Mouse (Mus musculus) bone marrow macrophage, adult 2 months (primary cell): ENCODE results near the gene Micall1.

Source experiments
- CTCF ChIP-seq: IDR thresholded peaks from 2 replicates; pipeline ENCODE4 v1.5.1; 2012; ENCODE audit warnings: low read depth, mild to moderate bottlenecking, low read length, moderate library complexity
- POLR2A ChIP-seq: IDR thresholded peaks from 2 replicates; pipeline ENCODE4 v1.6.1; 2012; ENCODE audit warnings: mild to moderate bottlenecking, low read depth, low read length, borderline replicate concordance

DNA sequence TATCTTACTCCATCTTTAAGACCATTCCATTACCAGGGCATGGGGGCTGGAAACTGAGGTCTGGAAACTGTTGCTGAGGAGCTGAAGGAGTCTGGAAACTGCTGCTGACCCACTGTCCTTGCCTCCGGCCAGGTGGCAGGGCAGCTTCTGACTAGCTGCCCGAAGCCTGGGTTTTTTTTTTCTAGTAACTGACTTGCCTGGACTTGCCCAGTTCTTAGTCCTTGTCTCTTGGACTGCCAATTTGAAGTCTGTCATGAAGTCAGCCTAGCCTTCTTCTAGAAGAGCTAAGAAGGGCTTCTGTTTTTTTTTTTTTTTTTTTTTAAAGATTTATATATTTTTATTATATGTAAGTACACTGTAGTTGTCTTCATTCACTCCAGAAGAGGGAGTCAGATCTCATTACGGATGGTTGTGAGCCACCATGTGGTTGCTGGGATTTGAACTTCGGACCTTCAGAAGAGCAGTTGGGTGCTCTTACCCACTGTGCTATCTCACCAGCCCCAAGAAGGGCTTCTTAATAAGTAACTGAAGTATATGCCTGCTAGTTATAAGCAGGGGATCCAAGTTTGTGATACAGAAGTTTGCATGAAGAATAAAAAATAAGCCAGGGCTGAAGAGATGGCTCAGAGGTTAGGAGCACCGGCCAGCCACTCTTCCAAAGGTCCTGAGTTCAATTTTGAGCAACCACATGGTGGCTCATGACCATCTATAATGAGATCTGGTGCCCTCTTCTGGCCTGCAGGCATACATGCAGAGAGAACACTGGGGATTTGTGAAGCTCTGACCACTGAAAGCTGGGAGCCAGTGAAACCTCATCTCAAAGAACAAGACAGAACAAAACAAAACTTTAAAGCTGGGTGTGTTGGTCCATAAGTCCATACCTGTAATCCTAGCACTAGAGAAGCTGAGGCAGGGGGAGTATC is 37.3 kb upstream of the Micall1 start:
- TF ChIP-seq CTCF, result peak; percentile 56
- no peak for TF ChIP-seq POLR2A
